Mouse (Mus musculus) midbrain, embryonic 13.5 days (tissue): ENCODE data around the gene Zan. TPM values are rescaled to one million over a fixed set of nuclear protein-coding genes. Genes with fewer than 3 reads are reported as not detected.
"Not testable (repeated sequence)": the region's sequence is repeated elsewhere in the genome, so short reads cannot be mapped to it uniquely, and the experiment has no call there.

ENCODE experiments used
- ATAC-seq: fragments of 200-750 bp; cut with Nextera tagmentation; 2 replicates; pipeline ENCODE4 v1.8.0; 2017; ENCODE audit warnings: mild to moderate bottlenecking, moderate TSS enrichment, moderate library complexity
- H3K27ac ChIP-seq: fragments of 300-500 bp; sonication (generic); 2 replicates; pipeline ENCODE4 v1.5.1; 2015; ENCODE audit warnings: inconsistent platforms, mild to moderate bottlenecking, moderate library complexity
- H3K27me3 ChIP-seq: fragments of 300-500 bp; sonication (generic); 2 replicates; pipeline ENCODE4 v1.6.1; 2015; ENCODE audit warnings: mild to moderate bottlenecking, inconsistent platforms
- H3K36me3 ChIP-seq: fragments of 300-500 bp; sonication (generic); 2 replicates; pipeline ENCODE4 v1.6.1; 2015; ENCODE audit warnings: mild to moderate bottlenecking, inconsistent platforms
- H3K4me1 ChIP-seq: fragments of 300-500 bp; sonication (generic); replicated peaks from 2 replicates; pipeline ENCODE4 v1.6.1; 2015; ENCODE audit warnings: inconsistent platforms
- H3K4me2 ChIP-seq: fragments of 300-500 bp; sonication (generic); replicated peaks from 2 replicates; pipeline ENCODE4 v1.6.1; 2015; ENCODE audit warnings: moderate library complexity, mild to moderate bottlenecking, inconsistent platforms
- H3K4me3 ChIP-seq: fragments of 300-500 bp; sonication (generic); replicated peaks from 2 replicates; pipeline ENCODE4 v1.5.1; 2015; ENCODE audit warnings: mild to moderate bottlenecking, inconsistent platforms
- H3K9ac ChIP-seq: fragments of 300-500 bp; sonication (generic); replicated peaks from 2 replicates; pipeline ENCODE4 v1.6.1; 2015; ENCODE audit warnings: mild to moderate bottlenecking, inconsistent platforms
- H3K9me3 ChIP-seq: fragments of 300-500 bp; sonication (generic); 2 replicates; pipeline ENCODE4 v1.6.1; 2016; ENCODE audit warnings: mild to moderate bottlenecking, inconsistent platforms
- WGBS: fragments of 180-500 bp; shearing (Covaris S2); methylation state at CpG from one replicate; pipeline ENCODE4 v1.1.7; 2015; 5-methylcytosine and 5-hydroxymethylcytosine counted together
- polyA plus RNA-seq: library from polyadenylated mRNA; unstranded; fragments of >200 nt; fragmentation: Nextera tagmentation; extraction: Ambion mirVana; gene quantifications from 2 replicates; pipeline ENCODE4 v1.2.1, GENCODE M21; 2015

Zan gene
- polyA plus RNA-seq, 1 experiment from 2014 or later = 0.08 TPM

DNA sequence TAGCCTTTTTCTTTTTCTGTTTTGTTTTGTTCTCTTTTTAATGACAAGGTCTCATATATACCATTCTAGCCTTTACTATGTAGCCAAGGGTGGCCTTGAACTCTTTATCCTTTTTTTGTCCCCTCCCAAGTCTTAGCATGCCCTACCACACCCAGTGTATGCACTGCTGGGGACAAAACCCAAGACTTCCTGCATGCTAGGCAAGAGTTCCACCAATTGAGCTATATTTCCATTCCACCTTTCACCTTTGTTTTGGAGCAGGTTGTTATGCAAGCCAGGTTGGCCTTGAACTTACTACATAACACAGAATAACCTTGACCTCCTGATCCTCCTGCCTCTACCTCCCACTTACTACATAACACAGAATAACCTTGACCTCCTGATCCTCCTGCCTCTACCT lies 31.3 kb downstream of the Zan start:
- Histone ChIP-seq H3K4me3 (no peak overlapping the region), H3K36me3 (no peaks in the 10 kb centered on the region), H3K9ac (no peak overlapping the region), H3K27ac (no peak overlapping the region), H3K4me1 (no peaks in the 10 kb centered on the region), H3K9me3 (no peaks in the 10 kb centered on the region), H3K27me3 (no peaks in the 10 kb centered on the region), H3K4me2 (no peak overlapping the region)
- ATAC-seq = no peak

DNA sequence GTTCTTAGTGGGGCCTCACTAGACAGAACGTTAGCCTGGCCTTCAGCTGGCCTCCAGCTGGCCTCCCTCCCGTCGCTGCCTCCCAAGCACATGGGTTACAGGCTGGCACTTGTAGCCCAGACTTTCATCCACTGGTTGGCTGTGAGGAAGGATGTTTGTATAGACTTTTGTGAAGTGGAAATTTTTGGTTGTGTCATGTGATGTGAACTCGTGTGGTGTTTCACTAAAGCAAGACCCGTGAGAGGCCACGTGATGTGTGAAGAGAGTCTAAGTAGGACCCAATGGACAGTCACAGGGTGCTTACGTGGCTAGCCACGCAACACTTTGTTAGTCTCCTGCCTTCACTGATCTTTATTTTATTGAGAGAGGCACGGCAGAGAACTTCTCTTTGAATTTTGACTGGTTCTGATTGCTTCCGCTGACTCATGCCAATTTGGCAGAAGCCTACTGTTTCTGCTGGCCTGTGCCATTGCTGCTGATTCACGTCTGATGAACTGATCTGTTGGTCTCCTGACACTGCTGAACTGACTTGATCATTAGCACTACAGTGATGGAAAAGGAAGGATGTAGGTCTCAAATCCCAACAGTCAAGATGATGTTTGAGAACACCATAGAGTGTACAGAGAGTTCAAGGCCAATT lies 36.5 kb downstream of the Zan start:
- Histone ChIP-seq H3K9ac (no peak overlapping the region), H3K4me1 (no peaks in the 10 kb centered on the region), H3K27me3 (no peaks in the 10 kb centered on the region), H3K36me3 (no peaks in the 10 kb centered on the region), H3K9me3 (no peaks in the 10 kb centered on the region), H3K4me2 (no peak overlapping the region), H3K27ac (no peak overlapping the region), H3K4me3 (no peak overlapping the region)
- ATAC-seq = no peak
- 87% methylated on average over 11 of the region's 11 CpGs for WGBS

DNA sequence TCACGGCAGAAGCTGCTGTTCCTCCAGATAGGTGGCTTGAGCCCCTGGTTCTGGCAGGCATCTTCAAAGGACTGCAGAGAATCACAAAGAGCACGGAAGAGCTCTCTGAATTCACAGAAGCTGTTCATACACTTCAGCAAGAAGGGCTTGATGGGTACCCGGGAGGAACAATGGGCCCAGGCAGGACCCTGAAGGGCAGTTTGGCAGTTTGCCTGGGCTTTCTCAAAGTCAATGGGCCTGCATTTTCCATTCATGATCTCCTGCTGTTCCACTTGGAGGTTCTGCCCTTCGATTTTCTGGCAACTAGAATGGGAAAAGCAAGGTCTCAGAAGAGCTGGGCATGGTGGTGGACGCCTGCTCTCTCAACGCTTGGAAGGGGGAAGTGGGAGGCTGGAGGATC lies 43.0 kb downstream of the Zan start:
- 35% methylated on average over 6 of the region's 6 CpGs for WGBS
- no peak overlapping the region for H3K4me2 ChIP-seq
- ATAC-seq = no peak

DNA sequence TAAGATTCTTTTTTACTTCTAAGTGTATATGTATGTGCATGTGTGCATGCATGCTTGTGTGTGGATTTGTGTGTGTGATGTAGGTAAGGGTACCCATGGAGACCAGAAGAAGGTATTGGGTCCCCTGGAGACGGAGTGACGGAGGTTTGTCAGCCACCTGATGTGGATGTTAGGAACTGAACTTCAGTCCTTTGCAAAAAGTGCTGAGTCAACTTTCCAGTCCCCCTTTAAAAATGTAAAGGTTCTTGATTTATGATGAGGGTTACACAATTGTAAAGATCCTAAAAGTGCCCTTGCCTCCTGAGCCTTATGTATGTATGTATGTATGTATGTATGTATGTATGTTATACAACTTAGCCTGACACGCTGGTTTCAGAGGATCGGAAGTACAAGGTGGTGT lies 46.5 kb downstream of the Zan start:
- not testable (repeated sequence) for H3K27ac ChIP-seq, ATAC-seq, H3K4me3 ChIP-seq, H3K4me1 ChIP-seq, H3K9me3 ChIP-seq, H3K4me2 ChIP-seq, H3K9ac ChIP-seq, H3K27me3 ChIP-seq, H3K36me3 ChIP-seq
- 87% methylated on average over 4 of the region's 4 CpGs for WGBS

More for the DNA sequence above, 43.0 kb downstream of the Zan start:
- Histone ChIP-seq H3K36me3 (no peaks in the 10 kb centered on the region), H3K4me3 (no peak overlapping the region), H3K4me1 (peaks cover 7% of the 10 kb centered on the region; the same call in 1 of the 2 replicates), H3K9me3 (no peaks in the 10 kb centered on the region), H3K9ac (no peak overlapping the region), H3K27me3 (no peaks in the 10 kb centered on the region), H3K27ac (no peak overlapping the region)

DNA sequence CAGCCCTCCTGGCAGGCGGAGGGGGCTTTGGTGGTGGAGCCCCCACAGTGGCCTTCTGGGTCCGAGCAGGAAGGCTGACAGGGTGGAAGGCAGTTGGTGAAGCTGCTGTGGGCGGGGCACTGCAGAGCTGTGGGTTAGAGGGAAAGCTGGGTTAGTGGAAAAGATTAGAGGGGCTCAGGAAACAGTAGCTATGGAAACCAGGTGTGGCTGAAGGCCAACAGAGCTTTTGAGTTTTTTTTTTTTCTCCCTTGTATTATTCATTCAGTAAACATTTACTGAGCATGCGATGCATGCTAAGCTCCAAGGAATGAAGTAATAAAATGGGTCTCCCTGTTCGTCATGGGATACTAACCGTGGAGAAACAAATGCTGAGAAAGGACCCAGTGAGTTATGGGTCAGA lies 51.2 kb downstream of the Zan start:
- H3K4me2 ChIP-seq = no peak overlapping the region
- WGBS = 66% methylated on average over 6 of the region's 6 CpGs
- no peak for ATAC-seq
- no peaks in the 10 kb centered on the region for H3K27me3 ChIP-seq
- no peak overlapping the region for H3K4me3 ChIP-seq
- H3K9ac ChIP-seq = no peak overlapping the region
- no peak overlapping the region for H3K27ac ChIP-seq
- H3K36me3 ChIP-seq = no peaks in the 10 kb centered on the region
- H3K4me1 ChIP-seq = 0 out of 2 replicates have a peak, but pooled peaks cover 3% of the 10 kb centered on the region
- no peaks in the 10 kb centered on the region for H3K9me3 ChIP-seq

DNA sequence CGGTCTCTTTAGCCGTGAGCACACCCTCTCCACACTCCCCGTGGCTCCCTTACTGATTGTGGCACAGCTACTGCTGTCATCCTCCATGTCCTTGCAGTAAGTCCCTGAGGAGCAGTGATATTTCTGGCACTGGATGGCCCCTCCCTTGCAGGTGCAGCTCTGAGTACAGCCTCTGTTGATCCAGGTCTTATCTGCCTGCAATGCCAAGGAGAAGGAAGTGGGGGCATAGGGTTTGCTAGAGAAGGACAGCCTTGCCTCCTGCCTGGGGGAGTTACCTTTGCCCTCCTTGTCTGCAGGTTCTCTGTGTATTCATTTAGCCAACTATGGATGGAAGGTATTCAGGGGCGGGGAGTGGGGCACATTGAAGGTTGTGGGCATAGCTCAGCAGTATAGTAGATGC lies 57.0 kb downstream of the Zan start:
- Histone ChIP-seq H3K4me1 (no peaks in the 10 kb centered on the region), H3K27ac (no peak overlapping the region)

DNA sequence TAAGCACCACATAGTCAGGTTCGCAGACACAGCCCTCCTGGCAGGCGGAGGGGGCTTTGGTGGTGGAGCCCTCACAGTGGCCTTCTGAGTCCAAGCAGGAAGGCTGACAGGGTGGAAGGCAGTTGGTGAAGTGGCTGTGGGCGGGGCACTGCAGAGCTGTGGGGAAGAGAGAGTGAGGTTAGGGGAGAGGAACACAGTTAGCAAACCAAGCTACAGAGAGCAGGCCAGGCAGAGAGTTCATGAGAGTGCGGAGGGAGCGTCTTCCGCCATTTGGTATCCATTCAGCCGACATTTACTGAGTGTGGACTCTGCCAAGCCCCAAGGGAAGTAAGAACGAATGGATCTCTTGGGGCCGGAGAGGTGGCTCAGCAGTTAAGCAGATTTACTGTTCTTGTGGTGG lies 57.8 kb downstream of the Zan start:
- no peak for ATAC-seq
- no peaks in the 10 kb centered on the region for H3K9me3 ChIP-seq
- H3K4me3 ChIP-seq = no peak overlapping the region
- H3K27ac ChIP-seq = no peak overlapping the region
- no peaks in the 10 kb centered on the region for H3K36me3 ChIP-seq
- WGBS = 79% methylated on average over 9 of the region's 9 CpGs
- H3K9ac ChIP-seq = no peak overlapping the region
- no peaks in the 10 kb centered on the region for H3K4me1 ChIP-seq
- H3K27me3 ChIP-seq = no peaks in the 10 kb centered on the region
- H3K4me2 ChIP-seq = no peak overlapping the region

More for the DNA sequence above, 57.0 kb downstream of the Zan start:
- Histone ChIP-seq H3K4me3 (no peak overlapping the region), H3K9me3 (no peaks in the 10 kb centered on the region), H3K9ac (no peak overlapping the region), H3K36me3 (no peaks in the 10 kb centered on the region), H3K27me3 (no peaks in the 10 kb centered on the region), H3K4me2 (no peak overlapping the region)
- 66% methylated on average over 4 of the region's 4 CpGs for WGBS
- no peak for ATAC-seq

DNA sequence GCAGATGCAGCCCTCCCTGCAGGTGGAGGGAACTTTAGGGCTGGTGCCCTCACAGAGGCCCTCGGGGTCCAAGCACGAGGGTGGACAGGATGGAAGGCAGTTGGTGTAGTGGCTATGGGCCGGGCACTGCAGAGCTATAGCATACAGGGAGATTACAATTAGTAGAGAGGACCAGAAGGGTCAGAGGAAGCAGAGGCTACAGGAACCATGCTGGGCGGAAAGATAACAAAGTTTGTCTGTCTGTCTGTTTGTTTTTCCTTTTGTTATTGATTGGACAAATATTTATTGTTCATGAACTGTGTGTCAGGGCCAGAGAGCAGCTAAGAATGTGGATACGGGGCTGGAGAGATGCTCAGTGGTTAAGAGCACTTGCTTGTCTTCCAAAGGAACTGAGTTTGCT lies 62.6 kb downstream of the Zan start:
- no peaks in the 10 kb centered on the region for H3K9me3 ChIP-seq
- 68% methylated on average over 5 of the region's 5 CpGs for WGBS

DNA sequence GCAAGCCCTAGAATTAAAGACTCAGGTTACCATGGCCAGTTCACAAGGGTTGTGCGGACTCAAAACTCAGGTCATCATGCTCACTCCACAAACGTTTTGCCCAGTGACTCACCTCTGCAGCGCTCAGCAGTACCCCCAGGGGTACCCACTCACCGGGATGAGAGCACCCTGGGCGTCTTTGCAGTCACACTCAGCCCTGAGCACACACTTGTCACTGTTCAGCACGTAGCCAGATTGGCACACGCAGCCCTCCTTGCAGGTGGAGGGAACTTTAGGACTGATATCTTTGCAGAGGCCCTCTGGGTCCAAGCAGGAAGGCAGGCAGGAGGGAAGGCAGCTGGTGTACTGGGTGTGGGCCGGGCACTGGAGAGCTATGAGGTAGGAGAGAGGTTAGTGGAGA lies 65.6 kb downstream of the Zan start:
- H3K9me3 ChIP-seq = no peaks in the 10 kb centered on the region
- H3K27me3 ChIP-seq = no peaks in the 10 kb centered on the region
- ATAC-seq = no peak
- no peak overlapping the region for H3K4me2 ChIP-seq
- peaks cover 17% of the 10 kb centered on the region for H3K4me1 ChIP-seq
- H3K4me3 ChIP-seq = no peak overlapping the region
- no peak overlapping the region for H3K9ac ChIP-seq
- WGBS = 76% methylated on average over 8 of the region's 8 CpGs
- no peaks in the 10 kb centered on the region for H3K36me3 ChIP-seq
- no peak overlapping the region for H3K27ac ChIP-seq

More for the DNA sequence above, 62.6 kb downstream of the Zan start:
- no peak overlapping the region for H3K9ac ChIP-seq
- no peak overlapping the region for H3K4me3 ChIP-seq
- no peak for ATAC-seq
- H3K27ac ChIP-seq = no peak overlapping the region
- no peak overlapping the region for H3K4me2 ChIP-seq
- H3K36me3 ChIP-seq = no peaks in the 10 kb centered on the region
- H3K4me1 ChIP-seq = 0 out of 2 replicates have a peak, but pooled peaks cover 4% of the 10 kb centered on the region
- H3K27me3 ChIP-seq = no peaks in the 10 kb centered on the region

DNA sequence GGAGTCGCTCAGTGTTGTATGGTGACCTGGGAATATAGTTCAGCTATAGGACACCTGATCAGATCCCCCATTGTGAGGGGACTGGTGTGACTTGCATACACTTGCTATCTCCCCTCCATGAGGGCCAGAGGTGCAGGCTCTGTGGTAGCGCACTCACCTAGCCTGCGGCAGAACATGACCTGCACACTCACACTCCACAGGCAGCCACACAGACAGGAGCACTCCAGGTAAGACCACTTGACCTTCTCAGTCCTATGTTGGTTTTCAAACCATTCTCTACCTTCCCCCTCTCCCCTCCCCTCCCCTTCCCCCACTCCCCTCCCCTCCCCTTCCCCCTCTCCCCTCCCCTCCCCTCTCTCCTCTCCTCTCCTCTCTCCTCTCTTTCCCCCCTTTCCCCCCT lies 66.3 kb downstream of the Zan start:
- Histone ChIP-seq H3K9ac (no peak overlapping the region), H3K9me3 (no peaks in the 10 kb centered on the region), H3K4me1 (peaks cover 17% of the 10 kb centered on the region), H3K4me3 (no peak overlapping the region), H3K27me3 (no peaks in the 10 kb centered on the region), H3K4me2 (no peak overlapping the region), H3K36me3 (no peaks in the 10 kb centered on the region), H3K27ac (no peak overlapping the region)
- WGBS = 95% methylated on average over 3 of the region's 3 CpGs
- ATAC-seq = no peak

DNA sequence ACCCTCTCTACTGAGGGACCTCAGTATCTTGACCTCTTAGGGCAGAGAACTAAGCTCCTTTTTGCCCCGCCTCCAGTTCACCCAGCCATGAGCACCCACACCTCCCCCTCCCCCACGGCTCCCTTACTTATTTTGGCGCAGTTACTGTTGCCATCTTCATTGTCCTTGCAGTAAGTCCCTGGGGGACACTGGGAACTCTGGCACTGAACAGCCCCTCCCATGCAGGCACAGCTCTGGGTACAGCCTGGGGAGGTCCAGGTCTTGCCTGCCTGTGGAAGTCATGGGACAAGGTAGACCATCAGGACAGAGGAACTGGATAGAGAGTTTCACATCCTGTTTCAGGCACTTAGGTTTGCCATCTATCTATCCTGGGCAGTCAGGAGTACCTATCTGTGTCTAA lies 66.8 kb downstream of the Zan start:
- H3K27me3 ChIP-seq = no peaks in the 10 kb centered on the region
- 65% methylated on average over 3 of the region's 3 CpGs for WGBS
- H3K9ac ChIP-seq = no peak overlapping the region

DNA sequence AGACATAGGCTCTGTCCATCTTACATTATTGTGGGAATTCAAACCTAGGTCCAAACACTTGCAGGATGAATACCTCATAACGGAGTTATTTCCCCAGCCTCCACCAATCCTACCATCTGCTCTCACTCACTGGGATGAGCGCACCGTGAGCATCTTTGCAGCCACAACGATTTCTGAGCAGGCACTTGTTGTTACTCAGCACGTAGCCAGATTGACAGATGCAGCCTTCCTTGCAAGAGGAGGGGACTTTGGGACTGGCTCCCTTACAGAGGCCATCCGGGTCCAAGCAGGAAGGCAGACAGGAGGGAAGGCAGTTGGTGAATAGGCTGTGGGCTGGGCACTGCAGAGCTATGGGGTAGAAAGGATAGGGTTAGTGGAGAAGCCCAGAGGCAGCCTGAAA lies 67.4 kb downstream of the Zan start:
- Histone ChIP-seq H3K4me1 (peaks cover 17% of the 10 kb centered on the region), H3K9ac (no peak overlapping the region), H3K27me3 (no peaks in the 10 kb centered on the region), H3K4me2 (no peak overlapping the region), H3K9me3 (no peaks in the 10 kb centered on the region), H3K36me3 (no peaks in the 10 kb centered on the region), H3K27ac (no peak overlapping the region), H3K4me3 (no peak overlapping the region)
- ATAC-seq = no peak
- WGBS = 46% methylated on average over 6 of the region's 6 CpGs

More for the DNA sequence above, 66.8 kb downstream of the Zan start:
- Histone ChIP-seq H3K4me3 (no peak overlapping the region), H3K4me2 (no peak overlapping the region), H3K9me3 (no peaks in the 10 kb centered on the region), H3K4me1 (peaks cover 17% of the 10 kb centered on the region), H3K27ac (no peak overlapping the region), H3K36me3 (no peaks in the 10 kb centered on the region)
- ATAC-seq = no peak

DNA sequence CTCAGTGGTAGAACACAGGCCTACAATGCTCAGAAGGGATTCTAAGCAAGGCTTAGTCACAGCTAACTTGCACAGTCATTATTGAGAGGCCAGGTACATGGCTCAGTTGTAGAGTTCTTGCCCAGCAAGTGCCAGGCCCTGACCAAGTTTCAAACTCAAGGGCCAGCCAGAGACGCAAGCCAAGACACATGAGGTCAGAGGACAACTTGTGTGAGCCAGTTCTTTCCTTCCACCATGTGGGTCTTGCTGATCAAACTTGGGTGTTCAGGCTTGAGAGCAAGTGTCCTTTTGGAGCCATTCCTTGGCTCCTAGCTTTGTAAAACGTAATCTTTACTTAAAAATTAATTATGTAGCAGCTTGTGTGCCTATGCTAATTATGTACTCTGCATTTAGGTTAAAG lies 72.8 kb downstream of the Zan start:
- no peak for ATAC-seq
- Histone ChIP-seq H3K36me3 (no peaks in the 10 kb centered on the region), H3K9me3 (no peaks in the 10 kb centered on the region), H3K27me3 (no peaks in the 10 kb centered on the region), H3K4me2 (no peak overlapping the region), H3K9ac (no peak overlapping the region), H3K4me1 (peaks cover 13% of the 10 kb centered on the region), H3K27ac (no peak overlapping the region), H3K4me3 (no peak overlapping the region)
- 77% methylated on average over 2 of the region's 2 CpGs for WGBS
